Mouse (Mus musculus): Measurements from ENCODE around the gene Shb. TPM values are rescaled to one million over a fixed set of nuclear protein-coding genes. Genes with fewer than 3 reads are reported as not detected.

The Shb gene
- total and polyA plus RNA-seq, 2 experiments = 17.1 to 42.1 TPM

- H3K9ac ChIP-seq (ENCODE audit: low read depth, low read length) = peak overlapping the region; percentile 96; the same call in 1 of the 2 replicates
- peaks cover 38% of the 10 kb centered on the region for H3K4me1 ChIP-seq (ENCODE audit: control insufficient read depth, insufficient read depth, low read length)
- DNase-seq (ENCODE audit: extremely low read depth, low read depth, low spot score) = peak; percentile 79
- no peaks in the 10 kb centered on the region for H3K27me3 ChIP-seq (ENCODE audit: control insufficient read depth, insufficient read depth, low read length)
- H3K79me2 ChIP-seq (ENCODE audit: control insufficient read depth, insufficient read depth, low read length) = peaks cover 44% of the 10 kb centered on the region
- no peak for TF ChIP-seq POLR2A (IDR thresholded peaks at IDR 0.05; ENCODE audit: extremely low read depth, insufficient read depth, low read length)
- no peak for TF ChIP-seq CTCF (IDR thresholded peaks at IDR 0.05; ENCODE audit: low read depth, low read length)
- WGBS = 61% methylated on average over 2 of the region's 2 CpGs
- H3K27ac ChIP-seq (replicated peaks; ENCODE audit: insufficient read depth, low read depth, low read length) = peak overlapping the region; percentile 61
- H3K36me3 ChIP-seq (ENCODE audit: control insufficient read depth, insufficient read depth, low read length) = no peaks in the 10 kb centered on the region; the same call in 1 of the 2 replicates
- peak overlapping the region; percentile 91 for H3K4me3 ChIP-seq (ENCODE audit: insufficient read depth, low read depth, low read length)
Measured at GRCm38 (mm10) chr4:45526846-45527561, 5.3 kb downstream of the Shb start.

- TF ChIP-seq POLR2A (IDR thresholded peaks at IDR 0.05; ENCODE audit: extremely low read depth, insufficient read depth, low read length) = no peak
- WGBS = 76% methylated on average over 3 of the region's 3 CpGs
- peaks cover 42% of the 10 kb centered on the region for H3K4me1 ChIP-seq (ENCODE audit: control insufficient read depth, insufficient read depth, low read length)
Measured at GRCm38 (mm10) chr4:45526175-45526574, 6.1 kb downstream of the Shb start.

GRCm38 (mm10) chr4:45525541-45525940, 6.7 kb downstream of the Shb start:
- no peak overlapping the region for H3K27ac ChIP-seq (replicated peaks; ENCODE audit: insufficient read depth, low read depth, low read length)
- no peak for TF ChIP-seq CTCF (IDR thresholded peaks at IDR 0.05; ENCODE audit: low read depth, low read length)
- no peak for TF ChIP-seq POLR2A (IDR thresholded peaks at IDR 0.05; ENCODE audit: extremely low read depth, insufficient read depth, low read length)
- no peaks in the 10 kb centered on the region; the same call in 1 of the 2 replicates for H3K36me3 ChIP-seq (ENCODE audit: control insufficient read depth, insufficient read depth, low read length)
- H3K4me3 ChIP-seq (ENCODE audit: insufficient read depth, low read depth, low read length) = no peak overlapping the region
- 86% methylated on average over 3 of the region's 3 CpGs for WGBS
- H3K4me1 ChIP-seq (ENCODE audit: control insufficient read depth, insufficient read depth, low read length) = peaks cover 48% of the 10 kb centered on the region
- H3K9ac ChIP-seq (ENCODE audit: low read depth, low read length) = no peak overlapping the region
- H3K27me3 ChIP-seq (ENCODE audit: control insufficient read depth, insufficient read depth, low read length) = no peaks in the 10 kb centered on the region
- no peak for DNase-seq (ENCODE audit: extremely low read depth, low read depth, low spot score)
- H3K79me2 ChIP-seq (ENCODE audit: control insufficient read depth, insufficient read depth, low read length) = peaks cover 50% of the 10 kb centered on the region

More at GRCm38 (mm10) chr4:45526175-45526574, 6.1 kb downstream of the Shb start:
- Histone ChIP-seq H3K9ac (ENCODE audit: low read depth, low read length) (0 out of 2 replicates have a peak overlapping the region, but pooled peaks have one; percentile 12), H3K36me3 (ENCODE audit: control insufficient read depth, insufficient read depth, low read length) (no peaks in the 10 kb centered on the region; the same call in 1 of the 2 replicates), H3K4me3 (ENCODE audit: insufficient read depth, low read depth, low read length) (no peak overlapping the region), H3K79me2 (ENCODE audit: control insufficient read depth, insufficient read depth, low read length) (peaks cover 44% of the 10 kb centered on the region), H3K27me3 (ENCODE audit: control insufficient read depth, insufficient read depth, low read length) (no peaks in the 10 kb centered on the region), H3K27ac (replicated peaks; ENCODE audit: insufficient read depth, low read depth, low read length) (peak overlapping the region; percentile 9)
- no peak for DNase-seq (ENCODE audit: extremely low read depth, low read depth, low spot score)

GRCm38 (mm10) chr4:45524602-45525001, 7.7 kb downstream of the Shb start:
- Histone ChIP-seq H3K27ac (replicated peaks; ENCODE audit: insufficient read depth, low read depth, low read length) (peak overlapping the region; percentile 54), H3K79me2 (ENCODE audit: control insufficient read depth, insufficient read depth, low read length) (peaks cover 46% of the 10 kb centered on the region), H3K36me3 (ENCODE audit: control insufficient read depth, insufficient read depth, low read length) (no peaks in the 10 kb centered on the region; the same call in 1 of the 2 replicates), H3K4me1 (ENCODE audit: control insufficient read depth, insufficient read depth, low read length) (peaks cover 54% of the 10 kb centered on the region), H3K4me3 (ENCODE audit: insufficient read depth, low read depth, low read length) (no peak overlapping the region), H3K27me3 (ENCODE audit: control insufficient read depth, insufficient read depth, low read length) (no peaks in the 10 kb centered on the region), H3K9ac (ENCODE audit: low read depth, low read length) (no peak overlapping the region)
- TF ChIP-seq CTCF (IDR thresholded peaks at IDR 0.05; ENCODE audit: low read depth, low read length) (no peak), POLR2A (IDR thresholded peaks at IDR 0.05; ENCODE audit: extremely low read depth, insufficient read depth, low read length) (no peak)
- DNase-seq (ENCODE audit: extremely low read depth, low read depth, low spot score) = no peak
- WGBS = 79% methylated on average over 4 of the region's 4 CpGs

- TF ChIP-seq CTCF (IDR thresholded peaks at IDR 0.05; ENCODE audit: low read depth, low read length) = no peak
- TF ChIP-seq POLR2A (IDR thresholded peaks at IDR 0.05; ENCODE audit: extremely low read depth, insufficient read depth, low read length) = no peak
- 18% methylated on average over 6 of the region's 6 CpGs for WGBS
- no peak for DNase-seq (ENCODE audit: extremely low read depth, low read depth, low spot score)
- peak overlapping the region; percentile 35; the same call in 1 of the 2 replicates for H3K4me3 ChIP-seq (ENCODE audit: insufficient read depth, low read depth, low read length)
- no peaks in the 10 kb centered on the region; the same call in 1 of the 2 replicates for H3K36me3 ChIP-seq (ENCODE audit: control insufficient read depth, insufficient read depth, low read length)
- H3K79me2 ChIP-seq (ENCODE audit: control insufficient read depth, insufficient read depth, low read length) = peaks cover 44% of the 10 kb centered on the region
- peak overlapping the region; percentile 83 for H3K27ac ChIP-seq (replicated peaks; ENCODE audit: insufficient read depth, low read depth, low read length)
- H3K4me1 ChIP-seq (ENCODE audit: control insufficient read depth, insufficient read depth, low read length) = peaks cover 59% of the 10 kb centered on the region
- H3K9ac ChIP-seq (ENCODE audit: low read depth, low read length) = peak overlapping the region; percentile 49
- H3K27me3 ChIP-seq (ENCODE audit: control insufficient read depth, insufficient read depth, low read length) = no peaks in the 10 kb centered on the region
Measured at GRCm38 (mm10) chr4:45523360-45523759, 8.9 kb downstream of the Shb start.

GRCm38 (mm10) chr4:45522956-45523355, 9.3 kb downstream of the Shb start:
- no peaks in the 10 kb centered on the region; the same call in 1 of the 2 replicates for H3K36me3 ChIP-seq (ENCODE audit: control insufficient read depth, insufficient read depth, low read length)
- H3K9ac ChIP-seq (ENCODE audit: low read depth, low read length) = peak overlapping the region; percentile 64; the same call in 1 of the 2 replicates
- no peak for TF ChIP-seq CTCF (IDR thresholded peaks at IDR 0.05; ENCODE audit: low read depth, low read length)
- no peak for TF ChIP-seq POLR2A (IDR thresholded peaks at IDR 0.05; ENCODE audit: extremely low read depth, insufficient read depth, low read length)
- H3K27me3 ChIP-seq (ENCODE audit: control insufficient read depth, insufficient read depth, low read length) = no peaks in the 10 kb centered on the region
- peaks cover 42% of the 10 kb centered on the region for H3K79me2 ChIP-seq (ENCODE audit: control insufficient read depth, insufficient read depth, low read length)
- peak; percentile 95 for DNase-seq (ENCODE audit: extremely low read depth, low read depth, low spot score)
- H3K27ac ChIP-seq (replicated peaks; ENCODE audit: insufficient read depth, low read depth, low read length) = peak overlapping the region; percentile 97
- peaks cover 61% of the 10 kb centered on the region for H3K4me1 ChIP-seq (ENCODE audit: control insufficient read depth, insufficient read depth, low read length)
- peak overlapping the region; percentile 28 for H3K4me3 ChIP-seq (ENCODE audit: insufficient read depth, low read depth, low read length)

All from liver, adult 2 months (tissue).